Mouse (Mus musculus): ENCODE data around the gene Slc10a6. TPM values are rescaled to one million over a fixed set of nuclear protein-coding genes. Genes with fewer than 3 reads are reported as not detected.

Gene Slc10a6
- polyA plus RNA-seq (2017; shearing (Covaris generic)) = not detected

GRCm38 (mm10) chr5:103629111-103629764, at the start of gene Slc10a6:
Gene Slc10a6 (minus strand): TSS chr5:103629403.
- no peak for ATAC-seq

GRCm38 (mm10) chr5:103678974-103679373, 49.8 kb upstream of the Slc10a6 start:
- ATAC-seq = no peak

GRCm38 (mm10) chr5:103677894-103678293, 48.7 kb upstream of the Slc10a6 start:
- no peak for ATAC-seq

- ATAC-seq = no peak
Measured at GRCm38 (mm10) chr5:103676289-103676881, 47.2 kb upstream of the Slc10a6 start.

GRCm38 (mm10) chr5:103674482-103674881, 45.3 kb upstream of the Slc10a6 start:
- ATAC-seq = no peak

GRCm38 (mm10) chr5:103673611-103674010, 44.4 kb upstream of the Slc10a6 start:
- no peak for ATAC-seq

GRCm38 (mm10) chr5:103671858-103672257, 42.7 kb upstream of the Slc10a6 start:
- ATAC-seq = no peak

GRCm38 (mm10) chr5:103665876-103666275, 36.7 kb upstream of the Slc10a6 start:
- no peak for ATAC-seq

- no peak for ATAC-seq
Measured at GRCm38 (mm10) chr5:103664932-103665331, 35.7 kb upstream of the Slc10a6 start.

- no peak for ATAC-seq
Measured at GRCm38 (mm10) chr5:103659571-103659970, 30.4 kb upstream of the Slc10a6 start.

- no peak for ATAC-seq
Measured at GRCm38 (mm10) chr5:103658921-103659320, 29.7 kb upstream of the Slc10a6 start.

GRCm38 (mm10) chr5:103655346-103656118, 26.3 kb upstream of the Slc10a6 start, which contains the start of gene 1700016H13Rik:
Gene 1700016H13Rik (minus strand): TSS chr5:103656010.
- ATAC-seq = peak; percentile 89

GRCm38 (mm10) chr5:103654780-103655179, 25.6 kb upstream of the Slc10a6 start:
- no peak for ATAC-seq

GRCm38 (mm10) chr5:103654225-103654624, 25.0 kb upstream of the Slc10a6 start:
- no peak for ATAC-seq

- ATAC-seq = no peak
Measured at GRCm38 (mm10) chr5:103647320-103647719, 18.1 kb upstream of the Slc10a6 start.

- no peak for ATAC-seq
Measured at GRCm38 (mm10) chr5:103644167-103644566, 15.0 kb upstream of the Slc10a6 start.

GRCm38 (mm10) chr5:103637162-103637561, 8.0 kb upstream of the Slc10a6 start:
- no peak for ATAC-seq

- no peak for ATAC-seq
Measured at GRCm38 (mm10) chr5:103629854-103630580, 814 bp upstream of the Slc10a6 start.

GRCm38 (mm10) chr5:103628499-103628898, 704 bp downstream of the Slc10a6 start:
- ATAC-seq = no peak

- no peak for ATAC-seq
Measured at GRCm38 (mm10) chr5:103624831-103625230, 4.4 kb downstream of the Slc10a6 start.

GRCm38 (mm10) chr5:103622321-103622720, 6.9 kb downstream of the Slc10a6 start:
- no peak for ATAC-seq

GRCm38 (mm10) chr5:103620301-103620973, 8.8 kb downstream of the Slc10a6 start:
- ATAC-seq = no peak

All from activated CD4-positive, CD25-positive, alpha-beta regulatory T cell, adult 4 months (primary cell).